Mouse (Mus musculus): ENCODE measurements around the gene Tnip1. TPM values are rescaled to one million over a fixed set of nuclear protein-coding genes. Genes with fewer than 3 reads are reported as not detected.
A peak's percentile ranks its signal among the peaks of the same experiment; 100 is the strongest.
"Not testable (repeated sequence)": the region's sequence is repeated elsewhere in the genome, so short reads cannot be mapped to it uniquely, and the experiment has no call there.

Tnip1 gene
- polyA plus RNA-seq, 1 experiment from 2014 or later = 40.6 TPM

DNA sequence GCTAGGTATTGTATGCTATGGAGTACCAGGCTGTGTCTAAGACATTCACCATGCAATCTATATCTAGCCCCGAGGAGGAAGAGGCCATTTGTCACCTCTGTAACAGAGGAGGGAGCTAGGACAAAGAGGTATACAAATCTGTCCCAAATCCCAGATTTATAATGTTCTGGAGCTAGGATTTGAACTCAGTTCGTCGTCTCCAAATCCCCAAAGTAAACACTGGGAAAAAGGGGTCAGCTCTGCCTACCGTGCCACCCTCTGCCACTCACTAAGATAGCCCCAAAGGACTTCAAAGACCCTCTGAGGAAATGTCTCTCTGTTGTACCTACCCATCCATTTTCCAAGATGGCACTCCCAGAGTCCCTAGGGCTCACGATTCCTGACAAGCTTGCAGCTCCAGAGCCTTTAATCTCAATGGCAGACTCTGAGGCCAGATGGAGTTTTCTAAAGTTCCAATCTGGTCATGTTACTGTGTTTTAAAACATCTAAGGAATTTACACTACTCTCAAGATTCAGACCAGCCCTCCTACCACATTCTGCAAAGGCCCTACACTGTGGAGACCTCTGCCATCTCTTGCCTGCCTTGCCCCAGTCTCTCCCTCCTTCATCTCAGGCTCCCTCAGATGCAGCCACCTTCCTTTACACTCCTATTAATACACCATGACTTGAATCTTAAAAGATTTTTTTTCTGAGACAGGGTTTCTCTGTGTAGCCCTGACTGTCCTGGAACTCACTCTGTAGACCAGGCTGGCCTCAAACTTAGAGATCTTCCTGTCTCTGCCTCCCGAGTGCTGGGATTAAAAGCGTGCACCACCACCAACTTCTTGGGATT, 50.8 kb downstream of the Tnip1 start:
- DNase-seq (ENCODE audit: low spot score) = no peak

DNA sequence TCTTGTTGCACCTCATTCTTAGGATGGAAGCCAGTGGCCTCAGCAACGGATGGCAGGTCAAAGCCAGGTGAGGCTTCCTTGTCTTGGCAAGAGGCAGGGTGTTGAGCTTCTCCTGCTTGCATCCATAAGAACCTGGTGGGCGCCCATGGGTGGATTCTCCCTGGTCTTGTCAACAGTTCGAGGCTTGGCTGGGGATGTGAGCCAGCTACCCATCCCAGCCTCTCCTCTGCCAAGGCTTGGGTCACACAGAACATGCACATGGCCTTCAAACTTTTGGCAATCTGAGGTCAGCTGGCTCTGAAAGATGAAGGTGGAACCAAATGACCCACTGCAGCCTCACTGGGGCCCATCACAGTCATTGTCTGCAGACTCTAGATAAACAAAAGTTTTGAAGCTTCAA, 51.5 kb downstream of the Tnip1 start:
- no peak for DNase-seq (ENCODE audit: low spot score)

DNA sequence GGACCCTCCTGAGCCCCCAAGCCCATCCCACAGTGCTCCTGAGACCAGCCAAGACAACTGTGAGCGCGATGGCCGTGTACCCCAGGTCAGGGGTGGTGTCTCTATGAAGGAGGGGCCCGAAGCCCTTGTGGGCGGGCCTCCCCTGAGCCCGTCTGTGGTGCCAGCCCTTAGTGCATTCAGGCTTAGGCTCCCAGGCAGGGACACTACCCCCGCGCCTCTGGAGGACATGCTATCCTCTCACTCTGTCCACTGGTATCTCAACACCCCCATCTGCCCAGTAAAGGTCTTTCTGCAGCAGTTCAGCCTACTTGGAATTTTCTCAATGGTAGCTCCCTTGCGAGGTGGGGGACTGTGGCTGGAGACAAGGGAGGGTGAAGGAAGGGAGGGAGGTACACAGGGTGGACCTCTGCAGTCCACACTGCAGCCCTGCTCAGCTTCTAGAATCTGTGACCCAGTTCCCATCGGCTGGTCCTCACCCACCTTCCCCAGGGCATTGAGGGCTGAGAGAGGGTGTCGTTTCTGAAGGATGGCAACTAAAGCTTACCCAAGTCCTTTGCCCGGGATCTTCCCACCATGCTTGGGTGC, 52.5 kb downstream of the Tnip1 start:
- no peak for DNase-seq (ENCODE audit: low spot score)

DNA sequence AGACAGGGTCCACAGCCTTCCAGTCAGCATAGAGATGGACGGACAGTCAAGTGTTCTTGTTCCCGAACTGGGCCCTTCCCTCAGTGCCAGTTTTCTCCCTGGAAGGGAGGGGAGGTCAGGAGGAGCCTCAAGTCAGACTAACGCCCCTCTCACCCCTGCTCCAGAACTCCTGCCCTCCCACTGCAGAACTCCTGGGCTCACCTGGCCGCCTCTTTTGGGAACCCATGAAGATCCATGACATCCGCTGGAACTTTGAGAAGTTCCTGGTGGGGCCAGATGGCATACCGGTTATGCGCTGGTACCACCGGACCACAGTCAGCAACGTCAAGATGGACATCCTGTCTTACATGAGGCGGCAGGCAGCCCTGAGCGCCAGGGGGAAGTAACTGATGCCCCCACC, 53.4 kb downstream of the Tnip1 start:
- DNase-seq (ENCODE audit: low spot score) = no peak

DNA sequence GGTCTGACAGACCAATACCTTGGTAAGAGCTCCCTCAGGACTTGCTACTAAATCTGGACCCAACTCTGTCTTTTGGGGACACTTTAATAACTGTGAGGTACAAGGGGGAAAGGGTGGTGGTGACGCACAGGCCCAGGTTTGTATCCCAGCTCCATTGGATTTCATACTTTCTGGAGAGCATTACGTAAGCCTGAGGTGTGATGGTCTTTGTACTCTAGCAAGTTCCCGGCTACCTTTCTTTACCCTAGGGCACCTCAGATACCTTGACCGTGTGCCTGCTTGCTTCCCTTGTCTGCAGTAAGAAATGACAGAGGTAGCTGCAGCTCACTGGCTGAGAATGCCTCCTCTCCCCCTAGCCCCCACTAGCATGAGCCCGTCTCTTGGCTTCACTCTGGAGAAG, 55.5 kb downstream of the Tnip1 start:
- DNase-seq (ENCODE audit: low spot score) = no peak

DNA sequence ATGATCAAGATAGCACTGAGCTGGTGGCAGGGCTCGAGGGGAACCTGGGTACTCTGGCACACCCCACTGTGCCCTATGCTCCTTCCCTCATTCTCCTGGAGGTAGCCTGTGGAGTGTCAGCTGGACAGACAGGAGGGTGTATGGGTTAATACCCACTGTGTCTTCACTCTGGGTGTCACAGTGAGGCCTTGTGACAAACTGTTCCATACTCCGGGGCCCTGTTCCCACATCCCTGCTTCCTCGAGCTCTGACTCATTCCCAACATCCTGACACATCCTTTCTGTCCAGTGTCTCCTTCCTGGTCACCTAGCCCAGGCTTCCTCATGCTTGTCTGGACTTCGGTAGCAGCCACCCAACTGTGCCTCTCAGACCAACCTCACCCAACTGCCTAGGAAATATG, 56.3 kb downstream of the Tnip1 start:
- no peak for DNase-seq (ENCODE audit: low spot score)

DNA sequence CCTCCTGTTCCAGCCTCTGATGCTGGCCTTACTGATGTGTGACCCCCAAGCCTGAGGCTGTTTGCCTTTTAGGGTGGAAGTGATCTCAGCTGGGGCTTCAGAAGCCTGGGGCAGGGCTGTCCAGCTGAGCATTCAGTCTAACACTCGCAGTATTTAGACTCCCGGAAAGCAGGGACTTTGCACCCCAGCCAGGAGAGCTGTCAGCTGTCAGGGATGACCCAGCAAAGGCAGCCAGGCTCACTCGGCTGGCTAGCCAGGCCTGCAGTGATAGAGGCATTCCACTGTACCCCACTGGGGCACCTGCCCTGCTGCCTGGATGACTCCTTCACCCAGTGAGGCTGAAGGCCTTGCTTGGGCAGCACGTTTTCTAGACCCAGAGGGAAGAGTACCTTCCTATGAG, 56.8 kb downstream of the Tnip1 start:
- DNase-seq (ENCODE audit: low spot score) = no peak

DNA sequence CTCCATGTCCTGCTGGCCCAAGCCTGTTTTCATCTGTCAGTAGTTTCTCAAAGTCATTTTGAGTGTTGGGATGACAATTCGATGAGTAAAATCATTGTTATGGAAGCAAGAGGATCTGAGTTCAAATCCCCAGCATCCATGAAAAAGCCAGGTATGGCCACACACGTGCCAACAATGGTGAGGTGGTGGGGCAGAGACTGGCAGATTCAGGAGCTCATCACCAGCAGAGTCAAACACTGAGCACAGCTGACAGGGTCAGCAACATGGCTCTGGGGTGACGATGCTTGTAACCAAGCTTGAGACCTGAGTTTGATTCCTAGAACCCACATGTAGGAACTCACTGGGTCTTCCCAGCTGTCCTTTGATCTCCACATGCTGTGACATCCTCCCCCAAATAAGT, 57.6 kb downstream of the Tnip1 start:
- no peak for DNase-seq (ENCODE audit: low spot score)

DNA sequence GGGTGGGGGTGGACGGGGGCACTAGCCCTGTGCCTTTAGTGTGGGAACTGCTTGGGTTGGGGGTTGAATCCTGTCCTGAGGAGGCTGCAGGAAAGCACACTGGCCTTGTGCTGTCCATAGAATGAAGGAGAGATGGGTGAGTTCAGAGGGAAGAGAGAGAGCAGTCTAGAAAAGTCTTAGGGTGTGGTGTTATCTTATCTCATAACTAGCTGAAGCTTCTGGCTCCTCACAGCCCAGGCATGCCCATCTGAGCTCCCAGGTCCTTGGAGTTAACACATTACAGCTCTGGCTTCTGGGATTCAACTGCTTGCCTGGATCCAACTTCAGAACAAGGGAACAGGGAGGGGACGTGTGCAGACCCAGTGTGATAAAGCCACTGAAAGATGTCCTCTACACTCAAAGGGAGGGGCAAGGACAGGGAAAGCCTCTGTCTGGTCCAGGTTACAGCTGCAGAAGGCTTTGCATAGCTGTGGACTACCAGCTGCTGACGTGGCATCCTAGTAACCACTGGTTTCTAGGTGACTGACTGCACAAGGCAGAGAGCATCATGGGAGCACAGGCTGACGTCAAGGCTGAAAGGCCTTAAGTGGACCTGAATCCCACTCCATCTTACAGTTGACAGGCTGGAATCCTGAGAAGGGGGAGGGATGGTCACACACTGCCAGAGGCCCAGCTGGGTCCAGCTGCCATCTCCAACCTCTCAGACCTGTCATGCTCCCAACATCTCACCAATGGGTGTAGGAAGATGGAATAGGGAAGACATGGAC, 58.6 kb downstream of the Tnip1 start:
- DNase-seq (ENCODE audit: low spot score) = no peak

DNA sequence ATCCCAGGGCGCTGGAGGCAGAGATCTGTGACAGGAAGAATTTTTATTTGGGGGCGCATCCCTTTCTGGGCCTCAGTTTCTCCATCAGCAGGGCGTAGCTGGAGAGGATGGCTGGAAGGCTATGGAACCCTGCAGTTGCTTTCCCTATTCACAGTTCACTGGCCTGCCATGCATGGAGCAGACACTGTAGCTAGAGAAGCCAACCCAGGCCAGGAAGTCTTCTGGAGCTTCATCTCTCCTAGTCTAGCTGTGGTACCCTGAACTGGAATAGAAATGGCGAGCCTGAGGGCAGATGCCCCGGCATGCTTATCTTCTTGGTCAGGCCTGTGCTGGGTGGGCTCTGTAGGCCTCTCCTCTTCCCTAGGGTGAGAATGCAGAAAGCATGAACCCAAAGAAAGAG, 59.4 kb downstream of the Tnip1 start:
- DNase-seq (ENCODE audit: low spot score) = no peak

DNA sequence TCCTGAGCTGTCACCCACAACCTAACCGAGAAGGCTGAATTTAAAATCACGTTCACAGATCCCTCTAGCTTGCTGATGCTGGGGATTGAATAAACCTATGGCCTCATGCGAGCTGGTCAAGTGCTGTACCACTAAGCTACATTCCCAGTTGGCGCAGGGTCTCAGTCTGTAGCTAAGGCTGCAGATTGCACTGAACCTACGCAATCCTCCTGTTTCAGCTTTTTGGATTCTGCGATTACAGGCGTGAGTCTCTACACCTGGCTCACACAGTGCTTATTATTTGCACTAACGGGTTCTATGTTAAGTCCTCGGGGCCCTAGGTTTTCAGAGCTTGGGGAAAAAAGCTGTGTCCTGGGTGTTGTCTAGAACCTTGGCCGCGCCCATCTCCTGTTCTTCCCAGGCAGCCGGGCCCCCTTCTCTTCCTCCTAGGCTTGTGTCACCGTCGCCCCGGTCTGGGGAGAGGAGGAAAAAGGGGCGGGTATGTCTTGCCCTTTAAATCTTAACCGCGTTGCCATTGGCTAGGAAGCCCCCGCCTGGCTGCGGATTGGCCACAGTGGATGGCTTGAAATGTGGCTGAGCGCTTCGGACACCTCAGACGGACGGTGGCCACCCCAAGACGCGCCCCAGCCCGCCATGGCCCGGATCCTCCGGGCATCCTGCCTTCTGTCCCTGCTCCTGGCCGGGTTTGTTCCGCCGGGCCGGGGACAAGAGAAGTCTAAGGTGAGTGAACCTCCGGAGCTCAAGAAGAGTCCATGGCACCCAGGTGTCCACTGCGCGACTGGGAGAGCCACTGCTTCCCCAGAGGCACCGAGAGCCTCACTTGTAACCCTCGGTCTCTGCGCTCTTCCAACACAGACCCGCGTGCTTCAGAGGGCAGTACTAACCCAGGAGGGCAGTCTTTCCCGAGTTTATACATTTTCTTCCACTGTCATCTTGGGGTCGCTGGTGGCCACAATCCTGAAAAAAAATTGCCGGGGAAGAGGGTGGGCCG, 60.1 kb downstream of the Tnip1 start, which contains the start of gene Gpx3:
TSS of gene Gpx3 (plus strand) at position 121 of the 991 bp plus-strand sequence.
- peak; percentile 26 for DNase-seq (ENCODE audit: low spot score)

DNA sequence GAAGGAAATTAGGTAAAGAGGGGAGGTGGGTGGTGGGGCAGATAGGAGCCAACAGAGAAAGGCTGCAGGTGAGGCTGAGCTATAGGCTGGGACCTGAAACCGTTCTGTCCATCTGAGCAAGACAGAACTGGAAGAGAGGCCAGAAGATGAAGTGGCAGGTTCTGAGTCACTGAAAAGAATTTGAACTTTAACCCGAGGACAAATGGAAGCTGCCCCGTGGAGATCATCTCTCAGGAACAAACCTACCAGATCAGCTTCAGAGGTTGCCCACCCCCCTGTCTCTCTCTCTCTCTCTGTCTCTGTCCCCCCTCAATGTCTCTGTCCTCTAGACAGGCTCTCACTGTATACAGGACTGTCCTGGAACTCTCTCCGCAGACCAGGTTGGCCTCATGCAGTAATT, 63.1 kb downstream of the Tnip1 start:
- DNase-seq (ENCODE audit: low spot score) = no peak

DNA sequence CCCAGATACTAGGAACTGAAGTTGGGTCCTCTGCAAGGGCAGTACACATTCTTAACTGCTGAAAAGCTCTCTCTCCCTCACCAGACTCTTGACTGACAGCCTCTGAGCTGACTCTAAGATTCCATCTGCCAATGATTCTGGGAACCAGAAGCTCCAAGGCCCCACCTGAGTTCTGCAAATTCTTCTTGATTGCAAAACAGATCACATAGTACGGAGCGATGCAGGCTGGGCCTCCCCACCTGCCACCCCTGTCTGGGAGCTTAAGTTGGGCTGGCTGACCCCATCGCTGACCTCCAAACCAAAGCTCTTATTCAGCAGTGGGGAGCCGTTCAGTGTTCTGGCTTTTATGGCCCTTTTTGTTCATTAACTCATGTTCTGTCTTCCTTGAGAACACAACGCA, 65.2 kb downstream of the Tnip1 start:
- no peak for DNase-seq (ENCODE audit: low spot score)

DNA sequence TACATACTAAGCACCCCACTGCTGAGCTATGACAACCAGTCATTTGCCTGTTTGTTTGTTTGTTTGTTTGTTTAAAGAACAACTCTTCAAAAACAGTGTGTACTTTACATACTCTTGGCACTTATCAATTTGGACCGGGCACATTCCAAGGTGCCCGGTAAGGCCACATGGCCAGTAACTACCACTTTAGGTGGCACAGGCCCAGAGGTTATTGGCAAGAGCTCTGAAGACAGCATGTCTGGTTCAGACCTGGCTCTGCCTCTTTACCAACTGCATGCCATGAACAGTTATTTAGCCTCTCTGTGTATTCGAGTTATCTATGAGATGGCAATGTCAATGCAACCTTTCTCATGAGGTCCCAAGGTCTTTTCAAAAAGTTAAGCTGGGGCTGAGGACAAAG, 66.1 kb downstream of the Tnip1 start:
- not testable (repeated sequence) for DNase-seq (ENCODE audit: low spot score)

DNA sequence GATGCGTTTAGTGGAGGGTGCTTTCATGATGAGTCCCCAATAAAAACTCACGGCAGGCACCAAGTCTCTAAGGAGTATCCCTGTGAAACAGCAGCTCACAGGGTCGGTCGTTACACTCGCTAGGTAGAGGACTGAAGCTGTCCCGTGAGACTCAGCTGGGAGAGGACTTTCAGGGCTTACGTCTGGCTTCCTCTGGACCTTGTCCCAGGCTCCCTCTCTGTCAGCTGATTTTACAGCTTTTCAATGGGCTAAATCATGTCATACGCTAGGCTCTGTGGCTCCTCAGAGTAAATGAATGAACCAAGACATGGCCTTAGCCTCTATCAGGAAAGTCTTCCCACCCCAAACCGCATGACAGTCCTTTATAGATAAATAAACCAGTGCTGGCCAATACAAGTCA, 68.1 kb downstream of the Tnip1 start:
- DNase-seq (ENCODE audit: low spot score) = no peak

DNA sequence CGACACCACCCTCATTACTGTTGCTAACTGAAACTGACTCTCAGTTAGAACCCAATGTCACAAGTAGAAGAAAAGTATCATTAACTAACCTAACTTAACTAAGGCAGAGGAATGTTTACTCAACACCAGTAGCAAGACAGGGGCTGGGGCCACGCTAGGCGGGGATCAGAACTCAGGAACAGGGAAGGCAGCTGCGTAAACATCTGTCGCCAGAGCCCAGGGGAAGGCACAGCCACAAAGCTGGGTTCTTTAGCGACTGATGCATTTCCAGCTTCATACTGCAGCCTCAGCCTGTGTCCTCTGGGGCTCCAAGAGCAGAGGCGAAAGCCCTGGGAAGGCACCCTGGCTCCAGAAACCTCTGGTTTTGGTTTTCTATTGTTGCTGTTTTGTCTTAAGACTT, 70.6 kb downstream of the Tnip1 start:
- DNase-seq (ENCODE audit: low spot score) = no peak

DNA sequence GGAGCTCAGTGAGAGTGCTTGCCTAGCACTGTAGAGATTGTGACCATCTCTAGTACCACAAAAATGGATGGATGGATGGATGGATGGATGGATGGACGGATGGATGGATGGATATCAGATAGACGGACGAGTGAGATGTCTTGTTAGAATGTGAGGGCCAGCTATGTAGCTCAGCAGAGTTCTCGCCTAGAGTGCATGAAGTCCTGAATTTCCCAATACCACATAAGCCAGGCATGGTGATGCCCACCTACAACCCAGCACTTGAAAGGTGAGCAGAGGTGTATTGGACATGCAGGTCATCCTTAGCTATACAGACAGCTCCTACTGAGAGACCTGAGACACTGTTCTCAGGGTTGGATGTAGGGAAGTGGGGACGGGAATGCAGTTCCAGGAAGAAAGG, 71.4 kb downstream of the Tnip1 start:
- no peak for DNase-seq (ENCODE audit: low spot score)

DNA sequence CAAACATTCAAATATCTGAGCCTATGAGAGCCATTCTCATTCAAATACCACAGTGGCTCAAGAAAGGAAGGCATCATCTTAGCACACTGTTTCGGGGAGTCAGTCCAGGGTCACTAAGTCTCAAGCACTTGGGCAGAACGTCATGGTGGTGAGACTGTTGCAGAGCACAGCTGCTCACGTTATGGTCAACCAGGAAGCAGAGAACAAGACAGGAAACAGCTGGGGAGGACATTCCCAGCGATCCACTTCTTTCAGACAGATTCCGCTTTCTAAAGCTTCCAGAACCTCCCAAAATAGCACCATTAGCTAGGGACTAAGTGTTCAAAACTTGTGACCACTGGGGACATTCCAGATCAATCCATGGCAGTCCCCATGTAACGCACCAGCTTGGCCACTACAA, 74.8 kb downstream of the Tnip1 start:
- no peak for DNase-seq (ENCODE audit: low spot score)

DNA sequence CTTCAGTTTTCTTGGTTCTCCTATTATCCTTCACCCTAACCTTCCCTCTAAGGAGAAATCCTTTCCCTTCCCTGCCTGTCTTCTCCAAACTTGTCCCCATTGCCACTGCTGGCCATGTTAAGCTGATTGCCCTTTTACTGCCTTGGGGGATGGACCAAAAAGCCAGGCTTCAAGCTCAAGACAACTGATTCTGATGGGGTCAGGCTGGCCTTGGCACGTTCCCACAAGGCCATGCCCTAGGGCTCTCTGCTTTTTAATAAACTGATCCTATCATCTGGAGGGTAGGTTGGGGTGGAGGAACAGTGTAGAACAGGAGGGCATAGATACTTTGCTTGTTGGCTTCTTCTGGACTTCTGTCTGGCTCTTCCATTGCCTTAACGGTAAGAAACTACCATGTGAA, 77.3 kb downstream of the Tnip1 start:
- DNase-seq (ENCODE audit: low spot score) = no peak

DNA sequence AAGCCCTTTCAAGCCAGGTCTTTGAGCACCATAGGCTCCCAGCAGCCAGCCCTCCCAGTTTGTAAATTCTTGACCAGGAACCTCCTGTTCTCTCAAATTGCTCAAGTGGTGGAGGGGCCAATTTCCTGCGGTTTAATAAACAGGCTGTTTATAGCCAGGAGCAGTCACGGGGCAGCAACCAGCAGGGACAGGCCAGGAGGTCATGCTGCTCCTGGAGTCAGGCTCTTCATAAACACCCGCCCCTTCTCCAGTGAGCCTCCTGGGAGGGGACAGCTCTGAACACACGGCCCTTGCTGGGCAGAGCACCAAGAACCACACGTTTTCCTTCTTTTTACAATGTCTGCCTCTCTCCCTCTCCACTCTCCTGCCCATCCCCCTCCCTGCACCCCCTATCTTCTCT, 77.8 kb downstream of the Tnip1 start:
- no peak for DNase-seq (ENCODE audit: low spot score)

DNA sequence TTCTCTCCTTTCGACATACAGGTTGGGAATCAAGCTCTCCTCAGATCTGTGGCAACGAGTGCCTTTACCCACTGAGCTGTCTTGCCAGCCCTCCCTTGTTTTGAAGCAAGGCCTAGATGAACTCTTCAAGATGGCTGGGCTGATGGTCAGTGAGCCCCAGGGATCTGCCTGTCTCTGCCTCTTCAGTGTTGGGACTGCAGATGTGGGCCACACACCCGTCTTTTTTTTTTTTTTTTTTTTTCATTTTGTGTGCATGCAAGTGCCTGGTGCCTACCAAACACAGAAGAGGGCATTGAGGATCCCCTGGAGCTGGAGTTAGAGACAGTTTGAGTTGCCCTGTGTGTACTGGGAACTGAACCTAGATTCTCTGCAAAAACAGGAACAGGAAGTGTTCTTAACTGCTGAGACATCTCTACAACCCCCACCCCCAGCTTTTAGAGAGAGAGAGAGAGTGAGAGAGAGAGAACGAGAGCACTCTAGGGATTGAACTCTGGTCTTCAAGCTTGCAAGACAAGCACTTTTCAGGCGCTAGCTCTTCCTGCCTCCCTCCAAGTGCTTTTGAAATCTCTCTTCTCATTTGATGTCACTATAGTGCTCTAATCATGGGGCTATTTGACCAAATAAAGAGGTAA, 78.4 kb downstream of the Tnip1 start:
- DNase-seq (ENCODE audit: low spot score) = peak; percentile 14

Data from thymus, postnatal 0 days (tissue).